Mouse (Mus musculus) ovary, postnatal 36 days (tissue): Measurements from ENCODE around the gene Map3k7.
"Not testable (repeated sequence)": the region's sequence is repeated elsewhere in the genome, so short reads cannot be mapped to it uniquely, and the experiment has no call there.

Experiments used
- DNase-seq: peaks from one replicate; pipeline ENCODE4 v3.0.0; 2022; ENCODE audit warnings: low spot score, mixed read lengths

Map3k7 gene

DNA sequence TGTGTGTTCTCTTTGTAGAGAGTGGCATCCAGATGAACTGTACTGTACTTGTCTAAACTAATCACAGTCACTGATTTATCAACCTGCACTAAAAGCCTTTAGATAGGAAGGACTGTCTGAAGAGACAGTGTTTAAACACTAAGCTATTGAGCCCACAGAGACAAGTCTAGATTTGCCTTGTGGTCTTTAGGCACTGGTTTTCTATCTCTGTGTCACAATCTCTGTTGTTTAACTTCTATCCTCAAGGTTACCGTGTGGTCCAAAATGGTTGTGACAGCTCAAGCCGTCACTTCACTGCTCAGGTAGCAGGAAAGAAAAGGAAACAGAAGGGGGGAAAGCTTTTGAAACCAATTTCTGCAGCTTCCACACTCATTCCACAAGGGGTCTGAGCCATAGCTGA is 29.5 kb downstream of the Map3k7 start:
- no peak for DNase-seq

DNA sequence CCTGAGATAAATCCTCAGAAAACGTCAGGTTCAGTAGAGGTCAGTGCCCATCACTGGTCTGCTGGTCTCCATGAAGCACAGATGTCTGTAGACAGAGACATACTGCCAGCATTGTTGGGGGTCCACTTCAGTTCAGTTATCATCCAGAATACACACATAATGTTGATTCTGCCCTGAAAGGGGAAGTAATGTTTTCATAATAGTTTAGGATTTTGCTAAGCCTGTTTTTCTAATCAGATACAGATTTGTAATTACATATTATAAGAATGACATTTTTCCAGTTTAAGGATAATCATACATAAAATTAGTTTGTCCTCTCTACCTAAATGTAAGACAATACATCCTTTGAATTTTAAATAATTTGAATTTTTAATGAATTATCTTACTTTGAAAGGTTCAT is 30.0 kb downstream of the Map3k7 start:
- DNase-seq, result no peak

DNA sequence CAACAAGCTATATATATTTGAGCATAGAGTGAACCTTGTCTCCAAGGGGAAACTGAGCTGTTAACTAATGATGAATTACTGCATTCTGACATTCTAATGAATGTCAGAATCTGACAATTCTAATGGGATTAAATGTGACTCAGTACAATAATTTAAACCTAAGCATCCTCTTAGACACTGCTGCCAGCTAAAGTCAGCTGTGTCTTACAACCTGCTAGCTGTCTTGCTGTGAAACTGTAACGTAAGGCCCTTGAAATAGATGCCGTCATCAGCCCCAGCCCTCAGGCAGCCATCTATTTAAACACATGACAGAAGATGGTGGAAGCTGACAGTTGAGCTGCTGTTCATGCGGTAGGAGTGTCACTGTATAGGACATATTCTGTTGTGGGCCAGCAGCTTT is 37.6 kb downstream of the Map3k7 start:
- DNase-seq, result no peak

DNA sequence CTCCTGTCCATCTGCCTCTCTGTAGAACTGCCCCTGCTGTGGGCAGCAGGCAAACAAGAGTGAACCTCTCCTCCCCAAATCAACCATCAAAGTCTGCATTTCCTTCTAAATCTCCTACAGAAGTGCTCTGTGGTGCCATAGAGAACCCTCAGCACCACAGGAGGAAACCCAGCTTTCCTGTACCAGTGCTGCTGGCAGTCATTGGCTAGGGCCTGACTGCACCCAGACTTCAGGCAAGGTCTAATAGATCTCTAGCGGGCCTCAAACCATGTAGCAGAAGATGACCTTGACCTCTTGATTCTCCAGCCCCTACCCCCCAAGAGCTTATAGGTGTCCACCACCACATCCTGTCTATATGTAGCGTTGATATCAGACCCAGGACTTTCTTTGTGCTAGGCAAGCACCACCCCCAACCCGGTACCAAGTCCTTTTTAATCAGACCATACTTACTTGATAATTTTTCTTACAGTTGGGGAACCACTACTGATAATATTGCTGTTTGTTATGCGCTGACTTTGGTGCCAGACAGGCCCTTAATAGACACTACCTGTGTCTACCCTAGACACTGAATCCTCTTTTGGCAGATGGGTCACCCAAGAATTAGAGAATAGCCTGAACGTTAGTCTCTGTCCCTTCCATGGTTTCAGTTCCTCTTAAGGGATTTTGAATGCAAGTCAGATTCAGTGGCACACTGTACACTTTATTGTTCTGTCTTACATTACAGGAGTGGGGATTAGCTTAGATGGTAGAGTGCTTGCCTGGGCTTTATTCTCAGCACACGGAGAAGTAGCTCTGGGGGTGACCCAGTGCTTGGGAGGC is 41.1 kb downstream of the Map3k7 start:
- no peak for DNase-seq

DNA sequence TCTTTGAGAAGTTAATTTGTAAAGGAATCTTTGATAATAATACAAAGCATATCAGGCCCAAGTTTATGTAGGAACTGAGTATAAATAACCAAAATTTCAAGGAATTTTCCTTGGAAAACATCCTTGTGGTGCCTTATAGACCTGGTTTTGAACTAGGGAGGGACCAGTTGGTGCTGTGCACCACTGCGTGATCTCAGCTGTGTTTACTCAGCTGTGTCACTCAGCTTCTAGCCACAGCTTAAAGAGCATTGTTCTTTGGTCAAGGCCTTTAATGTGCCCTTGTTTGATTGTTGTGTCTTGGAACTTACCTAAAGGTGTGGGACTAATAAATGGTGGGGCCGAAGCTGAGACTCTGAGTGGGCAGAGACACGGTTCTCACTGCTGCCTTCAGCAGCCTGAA is 43.3 kb downstream of the Map3k7 start:
- DNase-seq, result no peak

GRCm38 (mm10) chr4:32008095-32008494 is 44.2 kb downstream of the Map3k7 start:
- DNase-seq, result no peak

GRCm38 (mm10) chr4:32010808-32011207 is 46.9 kb downstream of the Map3k7 start:
- DNase-seq, result no peak

- DNase-seq, result no peak
These were observed 47.5 kb downstream of the Map3k7 start for GRCm38 (mm10) chr4:32011218-32011973.

- DNase-seq, result no peak
These were observed 57.2 kb downstream of the Map3k7 start for GRCm38 (mm10) chr4:32021131-32021530.

DNA sequence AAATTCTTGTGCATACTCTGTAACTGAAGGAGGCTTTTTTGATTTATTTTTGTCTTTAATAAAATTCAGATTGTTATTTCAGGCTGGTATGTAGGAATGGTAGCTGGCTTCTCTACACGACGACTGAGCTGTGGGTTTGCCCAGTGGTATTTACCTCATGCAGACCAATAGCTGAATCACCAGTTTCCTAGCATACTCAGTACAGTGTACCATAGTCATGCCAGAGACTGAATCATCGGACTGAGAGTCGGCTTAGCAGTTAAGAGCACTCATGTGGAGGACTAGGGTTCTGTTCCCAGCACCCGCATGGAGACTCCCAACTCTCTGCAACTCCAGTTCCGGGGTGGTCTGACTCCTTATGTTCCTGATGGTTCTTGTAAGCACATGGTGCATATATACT is 58.4 kb downstream of the Map3k7 start:
- DNase-seq, result no peak

- not testable (repeated sequence) for DNase-seq
These were observed 60.3 kb downstream of the Map3k7 start for GRCm38 (mm10) chr4:32024170-32024569.

DNA sequence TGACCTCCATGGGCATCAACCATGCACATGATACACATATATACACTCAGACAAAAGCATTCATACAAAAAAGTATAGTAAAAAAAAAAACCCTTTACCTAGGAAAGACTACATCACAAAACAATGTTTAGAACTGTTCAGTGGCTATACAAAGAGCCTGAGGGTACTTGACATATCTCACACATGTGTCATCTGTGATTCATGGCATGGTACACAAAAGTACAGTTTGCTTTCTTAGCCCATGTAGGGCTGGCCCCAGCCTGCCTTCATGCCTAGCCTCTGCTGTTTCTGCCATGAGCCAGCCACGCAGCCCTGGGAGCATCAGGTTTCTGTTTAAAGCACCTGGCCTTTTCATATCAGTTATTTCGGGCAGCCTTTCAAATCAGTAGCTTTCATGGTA is 61.2 kb downstream of the Map3k7 start:
- DNase-seq, result no peak

- DNase-seq, result no peak
These were observed 63.2 kb downstream of the Map3k7 start for GRCm38 (mm10) chr4:32027094-32027493.

GRCm38 (mm10) chr4:32037267-32037666 is 73.4 kb downstream of the Map3k7 start:
- DNase-seq, result no peak

- DNase-seq, result no peak
These were observed 78.0 kb downstream of the Map3k7 start for GRCm38 (mm10) chr4:32041741-32042452.

GRCm38 (mm10) chr4:32045234-32045633 is 81.3 kb downstream of the Map3k7 start:
- DNase-seq, result no peak

DNA sequence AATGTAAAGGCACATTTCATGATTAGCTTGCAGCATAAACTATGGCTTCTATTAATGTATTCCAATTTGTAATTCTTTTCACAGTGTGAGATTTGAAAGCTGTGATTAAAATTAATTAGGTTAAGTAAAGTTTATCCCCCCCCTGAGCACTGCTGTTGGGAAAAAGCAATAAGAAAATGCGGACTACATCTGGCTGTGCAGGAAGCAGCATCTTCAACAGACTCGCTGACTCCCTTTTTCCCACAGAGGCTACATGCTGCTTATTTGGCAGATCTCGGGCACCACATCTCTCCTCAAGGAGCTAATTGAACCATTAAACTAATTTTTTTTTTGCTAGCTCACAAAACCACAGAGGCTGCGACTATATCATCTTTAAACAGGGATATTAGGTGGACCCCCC is 85.9 kb downstream of the Map3k7 start:
- no peak for DNase-seq

DNA sequence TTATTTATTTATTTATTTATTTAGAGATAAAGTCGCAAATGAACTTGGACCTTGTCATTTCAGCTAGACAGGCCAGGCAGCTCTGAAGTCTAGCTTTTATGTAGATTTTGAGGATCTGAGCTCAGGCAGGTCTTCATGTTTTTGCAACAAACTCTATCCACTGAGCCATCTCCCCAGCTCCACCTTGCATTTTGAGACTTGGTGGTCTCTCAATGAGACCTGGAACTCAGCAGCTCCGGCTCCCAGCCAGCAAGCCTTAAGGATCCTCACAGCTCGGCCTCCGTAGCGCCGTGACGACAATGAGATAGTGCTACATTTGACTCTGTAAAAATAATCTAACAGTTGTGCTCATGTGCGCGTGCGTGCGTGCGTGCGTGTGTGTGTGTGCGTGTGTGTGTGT is 89.3 kb downstream of the Map3k7 start:
- no peak for DNase-seq

DNA sequence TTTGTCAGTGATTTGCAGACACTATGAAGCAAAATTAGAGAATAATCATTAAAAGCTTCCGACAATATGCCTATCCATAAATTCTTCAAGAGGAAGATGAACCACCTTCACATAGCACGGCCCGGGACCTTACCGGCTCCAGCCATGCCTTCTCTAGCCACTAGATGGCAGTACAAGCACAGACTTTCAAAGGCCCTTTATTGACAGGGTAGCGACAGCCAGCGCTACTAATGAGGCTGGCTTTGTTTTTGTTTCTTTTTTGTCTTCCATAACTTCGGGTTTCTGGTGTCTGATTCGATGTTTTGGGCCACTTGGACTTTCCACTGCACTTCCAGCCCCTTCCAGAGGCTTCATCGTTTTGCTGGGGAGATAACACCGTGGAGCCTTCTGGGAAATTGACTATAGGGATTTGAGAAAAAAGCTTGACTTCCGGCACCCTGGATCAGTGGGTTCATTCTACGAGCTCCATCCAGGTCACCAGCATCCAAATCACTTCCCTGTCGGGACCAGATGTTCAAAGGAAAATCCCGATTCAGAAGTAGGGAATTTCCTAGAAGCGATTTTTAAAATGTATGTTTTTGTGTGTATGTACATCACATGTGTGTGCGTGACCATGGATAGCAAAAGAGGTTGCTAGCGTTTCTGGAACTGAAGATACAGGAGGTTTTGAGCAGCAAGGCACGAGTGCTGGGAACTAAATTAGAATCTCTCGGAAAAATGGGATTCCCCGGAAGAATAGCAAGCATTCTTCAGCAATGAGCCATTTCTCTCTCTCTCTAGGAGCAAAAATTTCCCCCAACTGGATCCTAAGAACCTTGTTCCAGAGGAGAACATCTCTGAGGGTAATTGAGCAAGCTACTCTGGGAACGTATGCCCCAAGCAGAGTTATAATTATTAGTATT is 91.5 kb downstream of the Map3k7 start:
- peak; percentile 76 for DNase-seq

GRCm38 (mm10) chr4:32056441-32056840 is 92.5 kb downstream of the Map3k7 start:
- DNase-seq, result no peak

DNA sequence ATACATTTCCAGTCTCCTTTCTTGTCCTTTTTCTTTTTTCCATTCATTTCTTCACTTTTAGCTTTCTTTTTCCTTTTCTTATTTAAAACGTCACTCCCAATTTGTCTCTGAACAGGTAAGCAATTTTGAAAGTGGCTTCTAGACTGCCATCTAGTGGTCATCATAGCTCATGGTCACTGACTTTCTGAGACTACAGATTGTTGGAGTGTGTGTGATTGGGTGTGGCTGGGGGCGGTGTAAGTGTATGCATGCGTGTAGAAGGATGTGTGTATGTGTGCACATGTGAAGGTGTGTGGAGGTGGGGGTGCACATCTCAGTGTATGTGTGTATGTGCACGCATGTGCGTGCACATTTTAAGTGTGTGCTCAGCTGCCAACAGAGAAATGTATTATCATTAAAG is 93.2 kb downstream of the Map3k7 start:
- DNase-seq, result no peak

- DNase-seq, result no peak
These were observed 96.8 kb downstream of the Map3k7 start for GRCm38 (mm10) chr4:32060686-32061085.
